Mouse (Mus musculus): ENCODE results near the gene Dvl2.
"Not testable (repeated sequence)": the region's sequence is repeated elsewhere in the genome, so short reads cannot be mapped to it uniquely, and the experiment has no call there.

The Dvl2 gene

GRCm38 (mm10) chr11:70010033-70010432 lies 9.6 kb downstream of the Dvl2 start:
- DNase-seq (ENCODE audit: low read depth), result no peak

- no peak for DNase-seq (ENCODE audit: low read depth)
These were observed 10.2 kb downstream of the Dvl2 start for GRCm38 (mm10) chr11:70010548-70010947.

GRCm38 (mm10) chr11:70010961-70011360 lies 10.6 kb downstream of the Dvl2 start:
- DNase-seq (ENCODE audit: low read depth), result no peak

GRCm38 (mm10) chr11:70012931-70013330 lies 12.5 kb downstream of the Dvl2 start:
- DNase-seq (ENCODE audit: low read depth), result no peak

GRCm38 (mm10) chr11:70013408-70013807 lies 13.0 kb downstream of the Dvl2 start:
- no peak for DNase-seq (ENCODE audit: low read depth)

GRCm38 (mm10) chr11:70014051-70014450 lies 13.7 kb downstream of the Dvl2 start:
- DNase-seq (ENCODE audit: low read depth), result no peak

GRCm38 (mm10) chr11:70014880-70015558 lies 14.6 kb downstream of the Dvl2 start, which contains the start of gene Acadvl:
TSS of gene Acadvl (minus strand) at chr11:70015411.
- DNase-seq (ENCODE audit: low read depth), result peak; percentile 92

GRCm38 (mm10) chr11:70015677-70016076 lies 15.3 kb downstream of the Dvl2 start:
- no peak for DNase-seq (ENCODE audit: low read depth)

- not testable (repeated sequence) for DNase-seq (ENCODE audit: low read depth)
These were observed 15.8 kb downstream of the Dvl2 start for GRCm38 (mm10) chr11:70016177-70016576.

GRCm38 (mm10) chr11:70016669-70017068 lies 16.3 kb downstream of the Dvl2 start, which contains the start of gene Dlg4:
TSS of gene Dlg4 (plus strand) at chr11:70016942.
- no peak for DNase-seq (ENCODE audit: low read depth)

- no peak for DNase-seq (ENCODE audit: low read depth)
These were observed 16.9 kb downstream of the Dvl2 start for GRCm38 (mm10) chr11:70017199-70017767.

- peak; percentile 92 for DNase-seq (ENCODE audit: low read depth)
These were observed 18.0 kb downstream of the Dvl2 start for GRCm38 (mm10) chr11:70018131-70018990.

- DNase-seq (ENCODE audit: low read depth), result no peak
These were observed 19.2 kb downstream of the Dvl2 start for GRCm38 (mm10) chr11:70019495-70020021.

- peak; percentile 61 for DNase-seq (ENCODE audit: low read depth)
These were observed 19.7 kb downstream of the Dvl2 start for GRCm38 (mm10) chr11:70020022-70020631.

GRCm38 (mm10) chr11:70020731-70021263 lies 20.4 kb downstream of the Dvl2 start:
- DNase-seq (ENCODE audit: low read depth), result peak; percentile 90

- peak; percentile 99 for DNase-seq (ENCODE audit: low read depth)
These were observed 21.1 kb downstream of the Dvl2 start for GRCm38 (mm10) chr11:70021264-70022132.

GRCm38 (mm10) chr11:70023481-70024150 lies 23.2 kb downstream of the Dvl2 start:
- DNase-seq (ENCODE audit: low read depth), result no peak

GRCm38 (mm10) chr11:70024151-70024514 lies 23.7 kb downstream of the Dvl2 start:
- DNase-seq (ENCODE audit: low read depth), result no peak

- DNase-seq (ENCODE audit: low read depth), result peak; percentile 88
These were observed 26.3 kb downstream of the Dvl2 start for GRCm38 (mm10) chr11:70026689-70027088.

GRCm38 (mm10) chr11:70027397-70027796 lies 27.0 kb downstream of the Dvl2 start:
- peak; percentile 52 for DNase-seq (ENCODE audit: low read depth)

All from NIH3T3 (cell line).